21 mouse cellular contexts compared by ENCODE assay signal in genomic region chr4:51928245-51928644, GRCm38 (mm10).
A peak's percentile ranks its signal among the peaks of the same experiment; 100 is the strongest.
DNase-seq lines count a peak whose midpoint lies in the region; ATAC-seq and TF ChIP-seq lines count a peak whose summit lies in the region.
"Had no signal": no experiment of that assay in that cellular context is flagged by ENCODE, and none has a peak within 500 bp of the region (broad histone marks: within the 10 kb centered on the region; RNA-seq: fewer than 3 reads in every experiment).

No protein-coding gene starts in this region.

- H3K27me3 ChIP-seq in forebrain, embryonic 14.5 days (replicated peaks; ENCODE audit: control insufficient read depth, insufficient read depth, low read length) = no peaks in the 10 kb centered on the region
- no peaks in the 10 kb centered on the region for H3K27me3 ChIP-seq in forebrain, postnatal 0 days (ENCODE audit: insufficient read depth, low read length)
- no peaks in the 10 kb centered on the region for H3K27me3 ChIP-seq in midbrain, embryonic 12.5 days
- no peaks in the 10 kb centered on the region for H3K27me3 ChIP-seq in midbrain, embryonic 11.5 days (ENCODE audit: control insufficient read depth, insufficient read depth, low read length)
- no peaks in the 10 kb centered on the region for H3K27me3 ChIP-seq in midbrain, embryonic 15.5 days (replicated peaks)
- H3K27me3 ChIP-seq: embryonic facial prominence, embryonic 15.5 days; forebrain, embryonic 15.5 days had no signal

- DNase-seq in forebrain, embryonic 14.5 days (ENCODE audit: low spot score) = peak; percentile 10
- DNase-seq in forebrain, postnatal 0 days = no peak
- no peak for DNase-seq in midbrain, embryonic 11.5 days (ENCODE audit: low spot score, missing footprints)
- DNase-seq in brain, embryonic 14.5 days (ENCODE audit: low read depth) = peak; percentile 72
- no peak for DNase-seq in heart, postnatal 14 days
- DNase-seq in cerebellum, adult 9-10 months = no peak
- DNase-seq: adrenal gland, postnatal 10 days; cerebellum, adult 11-12 months; cerebellum, adult 9-11 months; cerebellum, postnatal 36 days; gastrocnemius, postnatal 10 days; heart, adult 18-20 months; heart, postnatal 10 days had no signal

- no peak for ATAC-seq in forebrain, embryonic 14.5 days
- ATAC-seq in forebrain, postnatal 0 days = no peak
- peak; percentile 66; the same call in 1 of the 2 replicates for ATAC-seq in midbrain, embryonic 12.5 days (ENCODE audit: low FRiP score, low read depth)
- no peak for ATAC-seq in midbrain, embryonic 11.5 days (ENCODE audit: low FRiP score)
- ATAC-seq in midbrain, embryonic 15.5 days (replicated peaks) = peak; percentile 92
- ATAC-seq: forebrain, embryonic 15.5 days; inflammation-experienced regulatory T-cells, adult 6 months had no signal

- no peaks in the 10 kb centered on the region for H3K9me3 ChIP-seq in forebrain, embryonic 14.5 days (replicated peaks; ENCODE audit: control insufficient read depth, low read length)
- no peaks in the 10 kb centered on the region for H3K9me3 ChIP-seq in forebrain, postnatal 0 days (ENCODE audit: low read length)
- no peaks in the 10 kb centered on the region for H3K9me3 ChIP-seq in midbrain, embryonic 12.5 days
- H3K9me3 ChIP-seq in midbrain, embryonic 11.5 days (ENCODE audit: control insufficient read depth, low read length) = no peaks in the 10 kb centered on the region
- H3K9me3 ChIP-seq in midbrain, embryonic 15.5 days = no peaks in the 10 kb centered on the region
- H3K9me3 ChIP-seq: embryonic facial prominence, embryonic 15.5 days; forebrain, embryonic 10.5 days; forebrain, embryonic 15.5 days; heart, embryonic 10.5 days had no signal

- no peaks in the 10 kb centered on the region for H3K4me1 ChIP-seq in forebrain, embryonic 14.5 days (ENCODE audit: control insufficient read depth, insufficient read depth, low read length)
- no peaks in the 10 kb centered on the region for H3K4me1 ChIP-seq in forebrain, postnatal 0 days (ENCODE audit: insufficient read depth)
- no peaks in the 10 kb centered on the region for H3K4me1 ChIP-seq in midbrain, embryonic 12.5 days
- no peaks in the 10 kb centered on the region for H3K4me1 ChIP-seq in midbrain, embryonic 11.5 days (ENCODE audit: control insufficient read depth, insufficient read depth, low read length)
- H3K4me1 ChIP-seq in midbrain, embryonic 15.5 days = no peaks in the 10 kb centered on the region
- H3K4me1 ChIP-seq: embryonic facial prominence, embryonic 15.5 days; forebrain, embryonic 10.5 days; forebrain, embryonic 15.5 days; heart, embryonic 10.5 days had no signal

- no peak for TF ChIP-seq POLR2A in brain, embryonic 14.5 days (IDR thresholded peaks at IDR 0.05; ENCODE audit: borderline replicate concordance, extremely low read depth, insufficient read depth, insufficient read length, poor library complexity, severe bottlenecking)

- no peak overlapping the region for H3K4me3 ChIP-seq in forebrain, embryonic 14.5 days (ENCODE audit: low read depth, low read length)
- no peak overlapping the region for H3K4me3 ChIP-seq in forebrain, postnatal 0 days (ENCODE audit: low read depth, low read length)
- no peak overlapping the region for H3K4me3 ChIP-seq in midbrain, embryonic 12.5 days
- H3K4me3 ChIP-seq in midbrain, embryonic 11.5 days (ENCODE audit: low read depth, low read length) = no peak overlapping the region
- no peak overlapping the region for H3K4me3 ChIP-seq in midbrain, embryonic 15.5 days
- H3K4me3 ChIP-seq: embryonic facial prominence, embryonic 15.5 days; erythroblast, embryonic 14.5 days; forebrain, embryonic 10.5 days; forebrain, embryonic 15.5 days; heart, embryonic 10.5 days had no signal

- H3K4me2 ChIP-seq in forebrain, embryonic 14.5 days (ENCODE audit: low read length) = no peak overlapping the region
- H3K4me2 ChIP-seq in forebrain, postnatal 0 days (ENCODE audit: low read depth) = no peak overlapping the region
- H3K4me2 ChIP-seq in midbrain, embryonic 12.5 days (replicated peaks) = no peak overlapping the region
- no peak overlapping the region for H3K4me2 ChIP-seq in midbrain, embryonic 11.5 days
- H3K4me2 ChIP-seq in midbrain, embryonic 15.5 days = no peak overlapping the region
- H3K4me2 ChIP-seq: embryonic facial prominence, embryonic 15.5 days; forebrain, embryonic 15.5 days had no signal

- intact Hi-C loops in heart, postnatal 14 days (cut with DNase I) = no loop called here

- H3K36me3 ChIP-seq in forebrain, embryonic 14.5 days (ENCODE audit: control insufficient read depth, insufficient read depth, low read length) = no peaks in the 10 kb centered on the region
- H3K36me3 ChIP-seq in forebrain, postnatal 0 days (ENCODE audit: insufficient read depth) = no peaks in the 10 kb centered on the region
- no peaks in the 10 kb centered on the region for H3K36me3 ChIP-seq in midbrain, embryonic 12.5 days
- H3K36me3 ChIP-seq in midbrain, embryonic 11.5 days (ENCODE audit: control insufficient read depth, insufficient read depth, low read length) = no peaks in the 10 kb centered on the region
- H3K36me3 ChIP-seq in midbrain, embryonic 15.5 days (replicated peaks) = no peaks in the 10 kb centered on the region
- H3K36me3 ChIP-seq: embryonic facial prominence, embryonic 15.5 days; forebrain, embryonic 10.5 days; forebrain, embryonic 15.5 days; heart, embryonic 10.5 days had no signal

- TF ChIP-seq CTCF in forebrain, postnatal 0 days (IDR thresholded peaks at IDR 0.05; ENCODE audit: low read depth) = no peak
- no peak for TF ChIP-seq CTCF in brain, embryonic 14.5 days (IDR thresholded peaks at IDR 0.05; ENCODE audit: borderline replicate concordance, extremely low read depth, insufficient read depth, insufficient read length)

- H3K27ac ChIP-seq in forebrain, embryonic 14.5 days (ENCODE audit: low read depth, low read length) = no peak overlapping the region
- H3K27ac ChIP-seq in forebrain, postnatal 0 days (ENCODE audit: low read depth, low read length) = no peak overlapping the region
- no peak overlapping the region for H3K27ac ChIP-seq in midbrain, embryonic 12.5 days (replicated peaks)
- no peak overlapping the region for H3K27ac ChIP-seq in midbrain, embryonic 11.5 days (ENCODE audit: low read depth, low read length)
- no peak overlapping the region for H3K27ac ChIP-seq in midbrain, embryonic 15.5 days
- H3K27ac ChIP-seq: embryonic facial prominence, embryonic 15.5 days; forebrain, embryonic 10.5 days; forebrain, embryonic 15.5 days; heart, embryonic 10.5 days had no signal

- H3K9ac ChIP-seq in forebrain, embryonic 14.5 days (ENCODE audit: low read length) = no peak overlapping the region
- no peak overlapping the region for H3K9ac ChIP-seq in forebrain, postnatal 0 days
- H3K9ac ChIP-seq in midbrain, embryonic 12.5 days (replicated peaks) = no peak overlapping the region
- no peak overlapping the region for H3K9ac ChIP-seq in midbrain, embryonic 11.5 days (ENCODE audit: low read length)
- no peak overlapping the region for H3K9ac ChIP-seq in midbrain, embryonic 15.5 days
- H3K9ac ChIP-seq: embryonic facial prominence, embryonic 15.5 days; forebrain, embryonic 15.5 days had no signal

Comparison
In these comparisons a context has a peak if more than half of its experiments do, and no peak if none do; other contexts are left out.
1. ATAC-seq: peak in midbrain, embryonic 12.5 days (single experiment) and midbrain, embryonic 15.5 days (single experiment); none in forebrain, embryonic 14.5 days (single experiment), forebrain, postnatal 0 days (single experiment) and midbrain, embryonic 11.5 days (single experiment).
2. DNase-seq: peak in forebrain, embryonic 14.5 days (single experiment) and brain, embryonic 14.5 days (single experiment); none in forebrain, postnatal 0 days (single experiment), midbrain, embryonic 11.5 days (single experiment), heart, postnatal 14 days (0 of 2) and cerebellum, adult 9-10 months (single experiment).